Mouse (Mus musculus) right cerebral cortex, postnatal 14 days (tissue): Measurements from ENCODE around the gene Arhgef9.

Source experiments
- DNase-seq: peaks from one replicate; pipeline ENCODE4 v3.0.0; 2022

Arhgef9 gene

GRCm38 (mm10) chrX:95196104-95196919 lies at the start of gene Arhgef9:
Arhgef9 (minus strand) TSS chrX:95196856.
- DNase-seq, result peak; percentile 28

GRCm38 (mm10) chrX:95238896-95239295 lies 42.2 kb upstream of the Arhgef9 start:
- no peak for DNase-seq

- no peak for DNase-seq
These were observed 1.1 kb downstream of the Arhgef9 start for GRCm38 (mm10) chrX:95195363-95196103.

GRCm38 (mm10) chrX:95175978-95176377 lies 20.7 kb downstream of the Arhgef9 start:
- peak; percentile 61 for DNase-seq

GRCm38 (mm10) chrX:95166317-95166716 lies 30.3 kb downstream of the Arhgef9 start:
- DNase-seq, result peak; percentile 82

- no peak for DNase-seq
These were observed 31.0 kb downstream of the Arhgef9 start for GRCm38 (mm10) chrX:95165671-95166127.

GRCm38 (mm10) chrX:95164140-95164539 lies 32.5 kb downstream of the Arhgef9 start:
- DNase-seq, result no peak

- DNase-seq, result no peak
These were observed 33.2 kb downstream of the Arhgef9 start for GRCm38 (mm10) chrX:95163452-95163851.

GRCm38 (mm10) chrX:95156833-95157386 lies 39.7 kb downstream of the Arhgef9 start:
- peak; percentile 11 for DNase-seq

GRCm38 (mm10) chrX:95138636-95139035 lies 58.0 kb downstream of the Arhgef9 start:
- DNase-seq, result no peak

GRCm38 (mm10) chrX:95133502-95133901 lies 63.2 kb downstream of the Arhgef9 start:
- DNase-seq, result no peak

- no peak for DNase-seq
These were observed 63.7 kb downstream of the Arhgef9 start for GRCm38 (mm10) chrX:95132996-95133395.

GRCm38 (mm10) chrX:95131783-95132182 lies 64.9 kb downstream of the Arhgef9 start:
- DNase-seq, result no peak

- DNase-seq, result no peak
These were observed 73.2 kb downstream of the Arhgef9 start for GRCm38 (mm10) chrX:95123462-95123861.

GRCm38 (mm10) chrX:95104361-95104760 lies 92.3 kb downstream of the Arhgef9 start:
- no peak for DNase-seq

- no peak for DNase-seq
These were observed 109.0 kb downstream of the Arhgef9 start for GRCm38 (mm10) chrX:95087674-95088073.

- no peak for DNase-seq
These were observed 119.5 kb downstream of the Arhgef9 start for GRCm38 (mm10) chrX:95077013-95077699.

- DNase-seq, result no peak
These were observed 168.7 kb downstream of the Arhgef9 start for GRCm38 (mm10) chrX:95027907-95028306.

GRCm38 (mm10) chrX:95026361-95026892 lies 170.2 kb downstream of the Arhgef9 start, which contains the start of gene Spin4:
Spin4 (minus strand) TSS chrX:95026682.
- DNase-seq, result peak; percentile 51

- DNase-seq, result no peak
These were observed 170.8 kb downstream of the Arhgef9 start for GRCm38 (mm10) chrX:95025779-95026360.

GRCm38 (mm10) chrX:95012033-95012432 lies 184.6 kb downstream of the Arhgef9 start:
- no peak for DNase-seq
